Mouse (Mus musculus): Measurements from ENCODE around the gene Zfp553.

DNA sequence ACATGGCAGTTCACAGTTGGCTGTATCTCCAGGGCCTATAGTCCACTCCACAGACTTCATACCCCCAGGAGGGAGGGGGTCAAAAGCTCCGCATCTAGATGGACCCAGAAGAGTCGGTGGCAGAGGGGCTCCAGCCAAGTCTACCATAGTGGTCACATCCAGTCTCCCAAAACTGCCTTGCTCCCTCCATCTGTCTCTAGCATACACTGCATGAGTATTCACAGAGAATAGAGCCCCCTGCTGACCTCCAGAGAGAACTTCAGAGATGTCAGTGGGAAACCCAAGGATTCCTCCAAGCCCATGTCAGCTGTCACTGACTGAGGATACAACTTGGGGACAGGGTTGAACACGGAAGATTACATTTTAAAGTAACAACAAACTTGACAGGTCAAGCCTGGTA lies 47.3 kb upstream of the Zfp553 start:
- peak; percentile 24 to 85; a peak in 2 of 4 replicates for TF ChIP-seq CTCF (conservative IDR thresholded peaks at IDR 0.05 in 1 of 2, IDR thresholded peaks at IDR 0.05 in 1 of 2; ENCODE audit: low read depth in 2 of 2, low read length in 2 of 2)
- no peak for TF ChIP-seq CHD1 (IDR thresholded peaks at IDR 0.05; ENCODE audit: low read depth, low read length)
- TF ChIP-seq E2F4 (IDR thresholded peaks at IDR 0.05; ENCODE audit: insufficient replicate concordance, low read depth, low read length) = no peak
- TF ChIP-seq ZC3H11A (IDR thresholded peaks at IDR 0.05; ENCODE audit: low read depth, low read length) = no peak
- TF ChIP-seq MAZ (IDR thresholded peaks at IDR 0.05; ENCODE audit: low read depth, low read length) = no peak
- no peak for TF ChIP-seq EP300 (IDR thresholded peaks at IDR 0.05; ENCODE audit: low read length)
- no peak for TF ChIP-seq BHLHE40 (IDR thresholded peaks at IDR 0.05; ENCODE audit: low read depth, low read length)
- TF ChIP-seq MEF2A (IDR thresholded peaks at IDR 0.05; ENCODE audit: borderline replicate concordance, low read depth, low read length) = no peak
- TF ChIP-seq ZKSCAN1 (IDR thresholded peaks at IDR 0.05; ENCODE audit: borderline replicate concordance, low read depth, low read length) = no peak
- no peak for TF ChIP-seq ZNF384 (IDR thresholded peaks at IDR 0.05; ENCODE audit: low read depth, low read length)
